Mouse (Mus musculus) urinary bladder, postnatal 14 days (tissue): ENCODE results near the gene Spred2.

ENCODE experiments used
- DNase-seq: peaks from one replicate; pipeline ENCODE4 v3.0.0; 2021; ENCODE audit warnings: low spot score

Gene Spred2

DNA sequence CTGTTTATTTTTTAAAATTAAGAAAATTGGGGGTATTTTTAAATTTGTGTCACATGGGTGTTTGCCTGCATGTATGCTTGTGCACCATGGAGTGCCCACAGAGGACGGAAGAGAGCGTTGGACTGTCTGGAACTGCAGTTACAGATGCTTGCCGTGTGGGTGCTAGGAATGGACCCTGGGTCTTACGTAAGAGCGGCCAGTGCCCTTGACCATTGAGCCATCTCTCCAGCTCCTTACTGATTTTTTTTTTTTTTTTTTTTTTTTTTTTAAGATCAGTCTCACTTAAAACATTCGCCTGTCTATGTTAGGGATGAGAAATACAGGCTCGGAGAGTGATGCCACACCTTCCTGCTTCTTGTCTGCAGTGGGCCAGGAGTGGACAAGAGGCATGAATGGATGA, 29.7 kb downstream of the Spred2 start:
- no peak for DNase-seq

DNA sequence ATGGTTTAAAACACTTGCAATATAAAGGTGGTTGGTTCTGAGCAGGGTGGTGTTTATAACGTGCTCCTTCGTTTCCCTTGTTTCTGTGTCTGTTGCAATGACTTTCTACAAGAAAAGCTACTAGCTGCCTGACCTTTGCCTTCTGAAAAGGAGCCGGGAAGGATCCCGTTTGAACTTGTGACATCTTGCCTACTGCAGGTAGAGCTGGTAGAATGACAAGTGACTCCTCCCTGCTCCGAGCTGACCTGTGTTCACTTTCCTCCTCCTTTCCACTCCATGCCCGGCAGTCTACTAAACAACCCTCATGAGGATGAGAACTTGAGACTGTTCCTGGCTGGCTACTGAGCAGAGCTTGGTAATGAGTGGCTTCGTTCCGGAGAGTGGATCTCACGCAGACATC, 30.9 kb downstream of the Spred2 start:
- DNase-seq: peak; percentile 34

GRCm38 (mm10) chr11:19955701-19956100, 31.5 kb downstream of the Spred2 start:
- DNase-seq: no peak

DNA sequence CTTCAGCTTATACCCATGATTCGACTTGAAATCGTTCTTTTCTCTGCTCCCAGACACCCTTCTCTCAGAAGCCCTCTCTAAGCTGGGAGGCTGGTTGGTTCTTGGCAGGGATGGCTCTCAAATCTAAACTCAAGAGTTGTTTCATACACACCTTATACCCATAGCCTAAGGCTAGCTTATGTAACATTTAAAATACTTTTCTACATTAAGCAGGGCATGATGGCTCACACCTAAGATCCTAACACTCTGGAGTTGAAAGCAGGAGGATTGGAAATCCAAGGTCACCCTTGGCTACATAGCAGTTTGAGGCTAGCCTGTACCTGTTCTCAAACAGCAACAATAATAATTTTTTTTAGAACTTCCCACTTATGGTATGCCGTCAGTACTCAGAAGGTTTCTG, 34.8 kb downstream of the Spred2 start:
- no peak for DNase-seq

DNA sequence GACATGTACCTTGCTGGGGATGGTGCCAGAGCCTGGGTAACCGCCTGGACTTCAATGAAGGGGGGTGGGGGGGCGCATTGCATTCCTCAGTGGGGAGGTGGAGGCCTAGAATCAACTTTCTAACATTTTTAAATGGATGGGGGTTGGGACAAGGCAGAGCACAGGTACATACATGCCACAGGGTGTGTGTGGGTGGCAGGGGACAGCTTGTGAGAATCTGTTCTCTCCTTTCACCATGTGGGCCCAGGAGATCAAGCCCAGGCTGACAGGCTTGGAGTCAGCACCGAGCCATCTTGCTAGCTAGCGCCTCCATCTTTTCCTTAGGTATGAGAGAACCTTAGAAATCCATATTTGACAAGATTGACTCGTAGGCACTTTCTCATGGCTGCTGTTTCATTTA, 35.7 kb downstream of the Spred2 start:
- peak; percentile 55 for DNase-seq

DNA sequence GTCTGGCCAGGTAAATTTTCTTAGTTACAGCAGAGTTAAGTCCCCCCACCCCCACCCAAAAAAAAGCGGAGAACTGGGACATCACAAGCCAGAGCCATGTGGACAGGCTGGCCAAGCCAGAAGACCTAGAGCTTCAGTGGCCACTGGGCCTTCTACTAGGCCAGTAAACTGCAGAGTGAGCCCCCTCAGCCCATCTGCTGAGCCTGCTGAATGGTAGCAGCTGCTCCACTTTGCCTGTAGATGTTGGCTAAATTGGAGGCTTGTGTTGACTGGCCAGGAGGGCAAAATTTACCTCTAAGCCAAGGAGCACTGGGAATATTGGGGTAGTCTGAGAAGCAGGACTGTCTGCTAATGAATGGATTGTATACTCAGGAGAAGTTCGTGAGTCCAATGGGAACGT, 36.4 kb downstream of the Spred2 start:
- no peak for DNase-seq

DNA sequence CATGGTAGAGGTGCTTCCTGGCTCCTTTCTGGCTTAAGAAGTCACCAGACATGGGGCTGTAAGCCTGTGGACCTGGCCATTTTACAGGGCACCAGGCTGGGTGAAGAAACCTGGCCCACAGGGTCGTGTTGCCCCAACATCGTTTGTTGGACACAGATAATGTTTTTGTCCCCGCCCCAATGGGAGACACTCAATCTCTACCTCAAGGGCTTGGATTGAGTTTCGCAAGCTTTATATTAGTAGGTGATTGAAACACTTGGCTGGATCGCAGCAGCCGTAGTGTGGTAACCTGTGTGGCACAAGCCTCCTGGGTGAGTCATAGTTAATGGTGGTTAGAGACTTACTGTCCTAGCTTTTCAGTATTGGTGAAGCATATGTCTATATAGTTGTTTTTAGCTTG, 36.9 kb downstream of the Spred2 start:
- DNase-seq: no peak

DNA sequence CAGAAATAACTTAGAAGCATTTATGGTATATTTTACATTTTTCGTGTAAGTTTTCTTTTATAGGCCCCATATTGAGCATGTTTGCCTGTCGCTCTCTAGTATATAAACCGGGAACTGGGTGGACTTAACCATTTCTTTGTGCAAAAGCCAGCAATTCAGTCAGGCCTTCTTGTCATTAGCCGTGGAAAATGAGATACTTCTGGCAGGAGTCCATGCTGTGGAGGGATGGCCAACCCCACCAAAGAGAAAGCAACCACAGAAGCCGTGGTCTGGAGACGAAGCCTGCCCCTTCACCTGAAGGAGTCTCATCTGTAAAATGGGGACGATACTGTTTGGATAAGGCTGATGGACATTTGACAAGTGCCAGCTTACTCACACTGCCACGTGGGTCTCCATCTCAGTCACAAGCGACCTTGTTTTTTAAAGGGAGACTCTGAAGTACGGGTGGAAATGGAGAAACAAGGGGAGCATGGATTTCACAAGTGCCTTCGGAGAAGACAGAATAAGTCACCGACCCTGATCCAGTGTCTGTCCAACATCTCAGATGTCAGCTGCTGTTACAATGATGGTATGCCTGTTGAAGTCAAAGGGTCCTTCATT, 37.7 kb downstream of the Spred2 start:
- DNase-seq: no peak

DNA sequence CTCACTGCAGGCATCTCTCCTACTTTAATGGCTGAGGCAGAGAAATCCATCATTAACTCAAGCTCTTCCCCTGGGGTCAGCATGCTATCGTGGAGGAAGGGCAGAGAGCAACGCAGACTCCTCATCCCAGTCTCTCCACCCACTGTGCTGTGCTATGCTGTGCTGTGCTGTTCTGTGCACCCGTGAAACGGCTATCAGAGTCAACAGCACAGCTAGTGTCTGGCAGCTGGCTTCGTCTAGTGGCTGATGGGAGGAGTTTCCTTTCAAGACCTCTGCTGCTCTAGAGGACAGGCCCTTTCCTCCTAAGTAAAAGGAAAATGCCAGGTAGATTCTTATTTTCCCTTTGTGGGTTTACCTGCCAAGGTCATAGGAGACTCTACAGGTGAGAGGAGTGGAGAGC, 38.6 kb downstream of the Spred2 start:
- DNase-seq: no peak

GRCm38 (mm10) chr11:19963717-19964141, 39.6 kb downstream of the Spred2 start:
- no peak for DNase-seq

DNA sequence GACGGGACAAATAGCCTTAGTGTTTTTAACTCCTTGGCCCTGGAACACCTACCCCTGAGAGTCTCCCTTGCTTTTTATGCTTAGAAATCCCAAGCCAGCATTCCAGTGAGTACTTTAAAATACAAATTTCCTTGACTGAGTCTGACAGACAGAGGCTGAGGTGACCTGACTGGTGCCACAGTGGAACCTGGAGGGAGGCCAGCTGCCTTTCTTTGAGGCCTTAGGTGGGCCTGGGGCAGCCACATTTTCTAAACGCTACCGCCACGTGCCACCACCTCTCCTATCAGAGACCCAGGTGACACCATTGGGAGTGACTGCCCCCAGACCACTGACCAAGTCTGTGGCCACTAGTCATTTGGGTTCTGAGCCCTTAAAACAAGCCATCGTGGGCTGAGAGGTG, 40.2 kb downstream of the Spred2 start:
- DNase-seq: no peak

DNA sequence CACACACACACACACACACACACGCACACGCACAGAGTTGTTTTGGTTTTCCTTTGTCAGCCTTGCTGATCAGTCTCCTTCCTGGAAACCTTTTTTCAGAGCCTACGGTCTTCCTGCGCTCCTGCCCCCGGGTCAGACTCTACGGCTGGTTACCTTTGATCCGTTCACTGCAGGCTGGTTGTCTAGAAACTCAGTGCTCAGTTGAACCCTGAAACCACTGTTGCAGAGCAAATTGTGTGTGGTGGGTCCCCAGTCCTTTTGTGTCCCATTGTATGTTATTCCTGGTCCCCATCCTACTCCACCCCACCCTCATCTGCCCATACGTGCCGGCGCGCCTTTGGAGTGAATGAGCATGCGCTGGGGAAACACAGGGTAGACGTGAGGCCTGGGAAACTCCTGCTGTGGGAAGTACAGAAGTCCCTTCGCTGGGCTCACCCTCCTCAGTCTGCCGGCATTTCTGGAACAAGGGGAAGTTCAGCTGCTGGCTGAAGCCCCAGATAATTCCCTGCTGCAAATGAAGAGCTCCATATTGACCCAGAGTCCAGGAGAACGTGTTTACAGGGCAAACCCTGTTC, 40.9 kb downstream of the Spred2 start:
- no peak for DNase-seq

DNA sequence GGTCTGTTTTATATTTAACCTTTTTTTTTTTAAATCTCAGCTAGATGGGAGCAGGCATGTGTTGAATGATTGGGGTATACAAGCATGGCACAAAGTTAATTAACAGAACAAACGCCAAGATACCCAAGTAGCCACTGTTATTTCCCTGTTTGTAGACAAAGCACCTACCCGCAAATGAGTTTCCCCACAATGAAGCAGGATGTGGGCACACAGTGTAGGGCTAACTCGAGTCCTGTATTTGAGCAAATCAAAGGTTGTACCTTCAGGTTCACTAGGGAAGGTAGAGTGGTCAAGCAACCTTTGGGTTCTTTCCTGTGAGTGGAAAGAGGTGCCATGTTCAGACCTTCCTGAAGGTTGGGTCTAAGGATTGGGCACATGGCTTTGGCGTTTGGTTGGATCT, 41.5 kb downstream of the Spred2 start:
- no peak for DNase-seq

DNA sequence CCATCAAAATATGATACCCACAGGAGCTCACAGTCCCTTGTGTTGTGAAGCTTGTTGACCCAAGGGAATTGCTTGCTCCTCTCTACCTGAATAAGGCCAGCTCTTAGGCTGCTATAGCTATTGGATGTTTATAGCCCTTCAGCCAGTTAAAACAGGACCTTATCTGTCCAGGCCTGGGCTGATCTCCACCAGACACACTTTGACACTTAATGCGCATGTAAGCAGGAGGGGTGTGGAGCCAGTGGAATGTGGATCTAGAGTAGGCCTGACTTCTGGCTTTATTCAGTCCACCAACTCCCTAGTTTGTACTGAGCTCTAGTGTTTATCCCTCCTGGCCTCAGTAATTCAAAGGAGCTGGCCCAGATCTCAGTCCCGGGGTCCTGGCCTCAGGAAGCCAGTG, 42.1 kb downstream of the Spred2 start:
- DNase-seq: peak; percentile 53

GRCm38 (mm10) chr11:19969584-19969983, 45.4 kb downstream of the Spred2 start:
- DNase-seq: no peak

DNA sequence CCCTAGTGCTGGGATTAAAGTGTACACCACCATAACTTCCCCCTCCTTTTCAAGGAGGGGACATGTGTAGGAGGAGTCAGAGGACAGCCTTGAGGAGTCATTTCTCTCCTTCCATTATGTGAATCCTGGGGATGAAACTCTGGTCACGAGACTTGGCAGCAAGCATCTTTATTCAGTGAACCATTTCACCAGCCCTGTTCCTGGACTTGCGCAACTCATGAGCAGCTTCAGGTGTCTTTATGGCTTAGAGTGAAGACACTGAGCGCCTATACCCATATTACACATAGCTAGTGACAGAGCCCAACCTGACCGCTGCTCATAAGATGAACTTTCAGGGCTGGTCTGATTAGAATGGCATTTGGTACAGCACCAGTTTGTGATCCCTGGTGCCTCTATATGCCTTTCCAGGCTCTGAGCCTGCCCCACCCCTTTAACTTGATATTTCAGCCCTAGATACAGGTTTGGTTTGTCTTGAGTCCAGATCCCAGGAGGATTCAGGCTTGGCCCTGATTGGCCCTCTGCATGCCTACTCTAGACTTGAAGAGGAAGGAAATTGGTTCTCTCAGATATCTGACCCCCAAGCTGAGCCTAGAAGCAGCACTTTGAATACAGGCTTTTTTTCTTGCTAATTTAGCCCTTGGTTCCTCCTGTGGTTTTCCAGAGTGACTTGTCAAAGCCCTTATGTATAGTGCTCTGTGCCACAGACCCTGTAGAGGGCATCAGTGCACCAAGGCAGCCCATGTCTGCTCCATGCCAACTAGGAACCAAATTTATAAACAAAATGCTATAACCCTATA, 48.0 kb downstream of the Spred2 start:
- DNase-seq: no peak

DNA sequence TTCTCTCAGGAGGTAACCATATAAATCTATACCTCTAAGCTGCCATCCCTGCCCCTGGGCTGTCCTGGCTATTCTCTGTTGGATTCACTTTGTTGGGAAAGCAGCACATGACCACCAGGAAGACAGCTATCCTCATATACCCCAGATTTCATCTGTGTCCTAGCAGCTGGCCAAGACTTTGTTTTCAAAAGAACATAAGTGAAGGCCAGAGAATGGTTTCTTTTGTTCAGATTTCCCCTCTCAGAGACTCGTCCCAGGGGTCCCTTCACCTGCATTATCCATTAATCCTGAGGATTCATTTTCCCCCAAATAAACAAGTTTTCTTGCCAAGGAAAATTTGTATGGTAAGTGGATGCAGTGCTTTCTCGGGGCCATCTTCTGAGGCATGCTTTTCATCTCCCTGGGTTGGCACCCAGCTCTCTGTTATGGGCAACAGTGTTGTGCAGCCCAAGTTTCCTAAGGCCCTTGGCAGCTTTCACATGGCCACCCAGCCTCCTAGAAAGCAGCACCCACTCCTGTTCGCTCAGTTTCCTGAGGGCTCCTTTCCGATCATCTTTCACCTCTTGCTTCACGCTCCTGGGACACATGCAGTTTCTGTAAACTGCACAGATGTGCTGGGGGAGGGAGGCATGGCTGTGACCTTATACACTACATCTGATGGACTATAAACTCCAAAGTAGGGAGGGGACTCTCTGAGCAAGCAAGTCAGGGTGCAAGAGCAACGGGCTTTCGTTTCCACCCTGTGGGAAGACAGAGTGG, 49.0 kb downstream of the Spred2 start:
- DNase-seq: no peak

- no peak for DNase-seq
Measured at GRCm38 (mm10) chr11:19976032-19976431, 51.9 kb downstream of the Spred2 start.

GRCm38 (mm10) chr11:19977687-19978086, 53.5 kb downstream of the Spred2 start:
- DNase-seq: no peak

GRCm38 (mm10) chr11:19979338-19979737, 55.2 kb downstream of the Spred2 start:
- DNase-seq: peak; percentile 75

- no peak for DNase-seq
Measured at GRCm38 (mm10) chr11:19982113-19982512, 57.9 kb downstream of the Spred2 start.

DNA sequence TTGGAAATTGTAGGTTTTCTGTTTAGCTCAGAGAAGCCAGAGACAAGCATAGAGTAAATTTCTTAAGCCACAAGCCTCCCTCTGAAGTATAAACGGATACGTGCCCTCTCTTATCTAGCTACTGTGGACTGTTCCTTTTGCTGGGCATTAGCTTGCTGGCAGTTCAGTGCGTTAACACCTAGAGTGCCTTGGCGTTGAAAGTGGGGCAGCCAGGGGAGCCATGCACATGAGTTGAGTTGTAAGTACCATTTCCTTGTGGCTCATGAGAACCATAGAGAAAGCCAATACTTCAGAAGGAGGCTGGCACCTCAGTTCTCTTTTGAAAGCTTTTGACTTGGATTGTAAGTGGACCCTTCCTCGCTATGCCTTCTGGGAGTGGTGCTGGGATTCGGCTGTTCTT, 58.6 kb downstream of the Spred2 start:
- no peak for DNase-seq

DNA sequence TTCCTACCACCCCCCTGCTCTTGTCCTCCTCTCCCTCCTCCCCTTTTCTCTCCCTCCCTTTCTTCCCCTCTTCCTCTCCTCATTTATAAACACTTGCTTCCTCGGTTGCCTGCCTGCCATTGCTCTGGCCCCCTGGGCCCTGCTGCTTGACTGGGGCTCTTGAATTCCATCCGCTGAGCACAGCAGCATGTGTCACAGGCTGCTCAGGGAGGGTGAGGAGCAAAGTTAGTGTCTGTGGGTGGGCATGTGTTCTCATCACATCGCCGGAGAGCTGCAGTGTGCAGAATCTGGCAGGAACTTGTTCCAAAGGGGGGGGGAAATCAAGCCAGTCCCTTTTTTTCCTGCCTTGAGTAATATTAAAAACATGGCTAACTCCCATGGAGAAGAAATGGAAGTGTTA, 59.1 kb downstream of the Spred2 start:
- no peak for DNase-seq
